Mouse (Mus musculus) CH12.LX (cell line): ENCODE data around the gene Xylt1.

ENCODE experiments used
- CHD1 ChIP-seq: IDR thresholded peaks from 2 replicates; pipeline ENCODE4 v1.6.1; 2012; ENCODE audit warnings: low read depth, low read length, improper control_type of control experiment, inconsistent platforms
- CTCF ChIP-seq, 2 experiments: IDR thresholded peaks in 1 of 2; conservative IDR thresholded peaks in 1 of 2; 2 replicates each; pipeline ENCODE4 v1.5.1; 2011 to 2012; ENCODE audit warnings: low read depth in 2 of 2, low read length in 2 of 2, improper control_type of control experiment in 1 of 2, inconsistent platforms in 1 of 2, mild to moderate bottlenecking in 1 of 2, moderate library complexity in 1 of 2
- EP300 ChIP-seq: IDR thresholded peaks from 2 replicates; pipeline ENCODE4 v1.6.1; 2011; ENCODE audit warnings: low read length, improper control_type of control experiment
- GABPA ChIP-seq: IDR thresholded peaks from 2 replicates; pipeline ENCODE4 v1.6.1; 2012; ENCODE audit warnings: low read depth, low read length, improper control_type of control experiment, inconsistent platforms; ENCODE audit not compliant: insufficient replicate concordance
- KAT2A ChIP-seq: IDR thresholded peaks from 2 replicates; pipeline ENCODE4 v1.6.1; 2012; ENCODE audit warnings: low read length, improper control_type of control experiment, inconsistent platforms; ENCODE audit not compliant: insufficient replicate concordance
- MEF2A ChIP-seq: IDR thresholded peaks from 2 replicates; pipeline ENCODE4 v1.6.1; 2014; ENCODE audit warnings: low read depth, mild to moderate bottlenecking, inconsistent platforms, low read length, improper control_type of control experiment, borderline replicate concordance
- PAX5 ChIP-seq: IDR thresholded peaks from 2 replicates; pipeline ENCODE4 v1.6.1; 2012; ENCODE audit warnings: low read length, inconsistent platforms, mixed read lengths
- POLR2A ChIP-seq: IDR thresholded peaks from 2 replicates; pipeline ENCODE4 v1.6.1; 2011; ENCODE audit warnings: low read depth, mild to moderate bottlenecking, improper control_type of control experiment, low read length
- POLR2AphosphoS2 ChIP-seq: IDR thresholded peaks from 2 replicates; pipeline ENCODE4 v1.6.1; 2011; ENCODE audit warnings: low read depth, low read length, improper control_type of control experiment
- TCF12 ChIP-seq: IDR thresholded peaks from 2 replicates; pipeline ENCODE4 v1.6.1; 2014; ENCODE audit warnings: low read depth, mild to moderate bottlenecking, inconsistent platforms, low read length, improper control_type of control experiment
- UBTF ChIP-seq: IDR thresholded peaks from 2 replicates; pipeline ENCODE4 v1.6.1; 2012; ENCODE audit warnings: low read depth, mild to moderate bottlenecking, inconsistent platforms, low read length, improper control_type of control experiment, moderate library complexity
- USF1 ChIP-seq: IDR thresholded peaks from 2 replicates; pipeline ENCODE4 v1.6.1; 2014; ENCODE audit warnings: low read depth, mild to moderate bottlenecking, inconsistent platforms, low read length, improper control_type of control experiment
- ZNF384 ChIP-seq: IDR thresholded peaks from 2 replicates; pipeline ENCODE4 v1.6.1; 2012; ENCODE audit warnings: low read depth, low read length, improper control_type of control experiment, inconsistent platforms

GRCm38 (mm10) chr7:117426366-117426765, 45.6 kb downstream of the Xylt1 start:
- TF ChIP-seq KAT2A (no peak), CTCF (conservative IDR thresholded peaks at IDR 0.05 in 1 of 2, IDR thresholded peaks at IDR 0.05 in 1 of 2; ENCODE audit: low read depth in 2 of 2, low read length in 2 of 2) (no peak), EP300 (no peak), UBTF (no peak), ZNF384 (no peak), MEF2A (no peak), PAX5 (no peak), TCF12 (no peak), POLR2AphosphoS2 (no peak), USF1 (no peak), POLR2A (no peak), GABPA (no peak), CHD1 (no peak)
